Mouse (Mus musculus) heart, adult 2 months (tissue): ENCODE results near the gene 4930578C19Rik.

Source experiments
- CTCF ChIP-seq: fragments of 200-600 bp; IDR thresholded peaks from 2 replicates; pipeline ENCODE4 v1.8.1; 2022; ENCODE audit warnings: antibody characterized with exemption, mild to moderate bottlenecking, moderate library complexity
- POLR2A ChIP-seq: fragments of 200-500 bp; IDR thresholded peaks from 2 replicates; pipeline ENCODE4 v1.6.1; 2011; ENCODE audit warnings: mild to moderate bottlenecking, low read depth, low read length, control low read depth; ENCODE audit not compliant: insufficient read depth

GRCm38 (mm10) chrX:18467690-18468089, 6.5 kb upstream of the 4930578C19Rik start:
- no peak for TF ChIP-seq CTCF
- no peak for TF ChIP-seq POLR2A
